Mouse (Mus musculus): ENCODE measurements around the gene Ccr9. TPM values are rescaled to one million over a fixed set of nuclear protein-coding genes. Genes with fewer than 3 reads are reported as not detected.

The Ccr9 gene
- polyA plus RNA-seq, 1 experiment from 2014 or later: 0.16 TPM

- ATAC-seq (ENCODE audit: low FRiP score, low TSS enrichment) (no peak), DNase-seq (ENCODE audit: low spot score) (no peak)
- peaks cover 25% of the 10 kb centered on the region for H3K36me3 ChIP-seq (ENCODE audit: control insufficient read depth, insufficient read depth, low read length)
Observed at GRCm38 (mm10) chr9:123818601-123819000, 140.4 kb downstream of the Ccr9 start.

GRCm38 (mm10) chr9:123826631-123827030 lies 148.4 kb downstream of the Ccr9 start:
- Histone ChIP-seq H3K36me3 (ENCODE audit: control insufficient read depth, insufficient read depth, low read length) (peaks cover 39% of the 10 kb centered on the region), H3K9me3 (ENCODE audit: control insufficient read depth, low read length) (no peaks in the 10 kb centered on the region), H3K4me2 (replicated peaks; ENCODE audit: low read depth) (no peak overlapping the region), H3K4me3 (ENCODE audit: low read depth, low read length) (no peak overlapping the region), H3K27me3 (ENCODE audit: control insufficient read depth, insufficient read depth, low read length) (no peaks in the 10 kb centered on the region), H3K4me1 (replicated peaks; ENCODE audit: control insufficient read depth, insufficient read depth) (no peaks in the 10 kb centered on the region), H3K27ac (replicated peaks) (peak overlapping the region; percentile 71), H3K9ac (ENCODE audit: low read length) (no peak overlapping the region)
- ATAC-seq (ENCODE audit: low FRiP score, low TSS enrichment) (peak; percentile 90), DNase-seq (ENCODE audit: low spot score) (peak; percentile 50)
- 64% methylated on average over 3 of the region's 3 CpGs for WGBS
- no peak for TF ChIP-seq CTCF (IDR thresholded peaks at IDR 0.05; ENCODE audit: low read depth)
- TF ChIP-seq EP300 (optimal IDR thresholded peaks at IDR 0.05): no peak

More at GRCm38 (mm10) chr9:123818601-123819000, 140.4 kb downstream of the Ccr9 start:
- TF ChIP-seq EP300 (optimal IDR thresholded peaks at IDR 0.05): no peak
- no peak for TF ChIP-seq CTCF (IDR thresholded peaks at IDR 0.05; ENCODE audit: low read depth)
- Histone ChIP-seq H3K27me3 (ENCODE audit: control insufficient read depth, insufficient read depth, low read length) (no peaks in the 10 kb centered on the region), H3K4me3 (ENCODE audit: low read depth, low read length) (no peak overlapping the region), H3K9ac (ENCODE audit: low read length) (no peak overlapping the region), H3K4me2 (replicated peaks; ENCODE audit: low read depth) (no peak overlapping the region), H3K27ac (replicated peaks) (no peak overlapping the region), H3K4me1 (replicated peaks; ENCODE audit: control insufficient read depth, insufficient read depth) (no peaks in the 10 kb centered on the region), H3K9me3 (ENCODE audit: control insufficient read depth, low read length) (no peaks in the 10 kb centered on the region)
- 96% methylated on average over 2 of the region's 2 CpGs for WGBS

DNA sequence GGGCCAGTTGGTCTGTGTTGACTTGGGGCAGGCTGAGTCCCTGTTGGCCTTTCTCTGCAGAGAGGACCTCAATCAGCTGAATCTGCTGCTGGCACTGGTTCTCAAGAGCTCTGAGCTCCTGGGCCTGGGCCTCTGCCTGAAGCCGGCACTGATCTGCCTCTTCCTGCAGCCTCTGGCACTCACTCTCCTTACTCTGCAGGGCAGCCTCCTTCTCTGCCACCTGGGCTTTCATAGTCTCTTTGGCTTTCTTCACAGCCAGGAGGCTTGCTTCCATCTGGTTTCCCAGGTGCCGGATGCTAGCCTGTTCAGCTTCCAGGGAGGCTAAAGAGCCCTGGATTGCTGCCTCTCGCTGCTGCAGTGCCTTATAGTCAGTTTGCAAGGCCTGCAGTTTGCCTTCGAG lies 150.7 kb downstream of the Ccr9 start:
- Histone ChIP-seq H3K4me3 (ENCODE audit: low read depth, low read length) (no peak overlapping the region), H3K4me2 (replicated peaks; ENCODE audit: low read depth) (no peak overlapping the region), H3K36me3 (ENCODE audit: control insufficient read depth, insufficient read depth, low read length) (peaks cover 28% of the 10 kb centered on the region), H3K9me3 (ENCODE audit: control insufficient read depth, low read length) (no peaks in the 10 kb centered on the region), H3K4me1 (replicated peaks; ENCODE audit: control insufficient read depth, insufficient read depth) (no peaks in the 10 kb centered on the region), H3K9ac (ENCODE audit: low read length) (no peak overlapping the region), H3K27ac (replicated peaks) (no peak overlapping the region), H3K27me3 (ENCODE audit: control insufficient read depth, insufficient read depth, low read length) (no peaks in the 10 kb centered on the region)
- 83% methylated on average over 4 of the region's 4 CpGs for WGBS
- TF ChIP-seq EP300 (optimal IDR thresholded peaks at IDR 0.05) (no peak), CTCF (IDR thresholded peaks at IDR 0.05; ENCODE audit: low read depth) (no peak)
- DNase-seq (ENCODE audit: low spot score) (no peak), ATAC-seq (ENCODE audit: low FRiP score, low TSS enrichment) (no peak)

Other genes with a start within 250 kb of the Ccr9 start
- 22.2 and 23.2 TPM in 2 replicates for gene Limd1, start 199.7 kb upstream of the Ccr9 start, polyA plus RNA-seq (2015; fragmentation: Nextera tagmentation; extraction: Ambion mirVana)
- 33.6 TPM in 2 replicates for gene Sacm1l, start 148.7 kb upstream of the Ccr9 start, polyA plus RNA-seq (2015; fragmentation: Nextera tagmentation; extraction: Ambion mirVana)
- gene Slc6a20b, start 45.9 kb upstream of the Ccr9 start, polyA plus RNA-seq (2015; fragmentation: Nextera tagmentation; extraction: Ambion mirVana): 0.06 TPM in 2 replicates
- 1.9 and 3.1 TPM in 2 replicates for gene Slc6a20a, start 446 bp downstream of the Ccr9 start, polyA plus RNA-seq (2015; fragmentation: Nextera tagmentation; extraction: Ambion mirVana)
- 30.6 and 34.5 TPM in 2 replicates for gene Lztfl1, start 39.3 kb downstream of the Ccr9 start, polyA plus RNA-seq (2015; fragmentation: Nextera tagmentation; extraction: Ambion mirVana)
- 0.41 and 0.44 TPM in 2 replicates for gene Cxcr6, start 128.0 kb downstream of the Ccr9 start, polyA plus RNA-seq (2015; fragmentation: Nextera tagmentation; extraction: Ambion mirVana)
- 6.8 and 6.9 TPM in 2 replicates for gene Fyco1, start 173.5 kb downstream of the Ccr9 start, polyA plus RNA-seq (2015; fragmentation: Nextera tagmentation; extraction: Ambion mirVana)
- 0.02 and 0.04 TPM in 2 replicates for gene Xcr1, start 183.6 kb downstream of the Ccr9 start, polyA plus RNA-seq (2015; fragmentation: Nextera tagmentation; extraction: Ambion mirVana)

All from stomach, postnatal 0 days (tissue).